ENCODE assay signal across 8 mouse cellular contexts in the genomic region with DNA sequence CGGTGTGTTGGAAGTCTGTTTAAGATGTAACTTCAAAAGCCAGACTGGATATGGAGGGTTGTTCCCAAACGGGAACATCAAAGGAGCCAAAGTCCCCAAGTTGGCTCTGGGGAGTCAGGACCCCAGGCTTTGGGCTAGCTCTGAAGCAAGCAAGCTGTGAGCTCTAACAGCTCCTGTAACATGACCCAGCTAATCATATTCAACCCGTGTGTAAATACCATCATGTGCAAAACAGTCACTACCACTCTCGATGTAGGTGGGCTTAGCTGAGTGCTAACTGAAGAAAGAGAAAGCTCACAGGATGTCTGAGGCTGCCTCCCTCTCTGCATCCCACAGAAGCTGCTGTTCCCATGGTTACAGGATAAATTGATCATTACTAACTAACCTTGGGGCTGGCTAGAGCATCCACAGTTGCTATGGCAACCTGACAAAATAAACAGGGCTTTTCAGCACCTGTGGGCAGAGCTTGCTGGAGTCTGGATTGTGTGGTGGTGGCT. TPM values are rescaled to one million over a fixed set of nuclear protein-coding genes. Genes with fewer than 3 reads are reported as not detected.
DNase-seq lines count a peak whose midpoint lies in the region; ATAC-seq lines count a peak whose summit lies in the region.
"Had no signal": no experiment of that assay in that cellular context is flagged by ENCODE, and none has a peak within 500 bp of the region (broad histone marks: within the 10 kb centered on the region; RNA-seq: fewer than 3 reads in every experiment).

No protein-coding gene starts in this region.

- WGBS in hindbrain, embryonic 11.5 days = 6% methylated on average over 4 of the region's 4 CpGs
- WGBS in limb, embryonic 15.5 days = 1% methylated on average over 4 of the region's 4 CpGs

- H3K36me3 ChIP-seq in hindbrain, embryonic 11.5 days (ENCODE audit: control insufficient read depth, insufficient read depth, low read length) = no peaks in the 10 kb centered on the region
- H3K36me3 ChIP-seq in limb, embryonic 15.5 days = no peaks in the 10 kb centered on the region

- 0 out of 2 replicates have a peak, but pooled peaks cover 2% of the 10 kb centered on the region for H3K4me1 ChIP-seq in hindbrain, embryonic 11.5 days (replicated peaks; ENCODE audit: control insufficient read depth, insufficient read depth, low read length)
- H3K4me1 ChIP-seq in limb, embryonic 15.5 days = peaks cover 46% of the 10 kb centered on the region

- H3K27me3 ChIP-seq in hindbrain, embryonic 11.5 days (ENCODE audit: control insufficient read depth, insufficient read depth, low read length) = no peaks in the 10 kb centered on the region
- H3K27me3 ChIP-seq in limb, embryonic 15.5 days = no peaks in the 10 kb centered on the region

- peak overlapping the region; percentile 79 for H3K4me3 ChIP-seq in hindbrain, embryonic 11.5 days (ENCODE audit: low read depth, low read length)
- peak overlapping the region; percentile 66 for H3K4me3 ChIP-seq in limb, embryonic 15.5 days
- H3K4me3 ChIP-seq: megakaryocyte, embryonic 14.5 days had no signal

- H3K9me3 ChIP-seq in hindbrain, embryonic 11.5 days (ENCODE audit: control insufficient read depth, low read length) = no peaks in the 10 kb centered on the region
- H3K9me3 ChIP-seq in limb, embryonic 15.5 days = no peaks in the 10 kb centered on the region

- H3K9ac ChIP-seq in hindbrain, embryonic 11.5 days (ENCODE audit: low read depth, low read length) = peak overlapping the region; percentile 88
- no peak overlapping the region for H3K9ac ChIP-seq in limb, embryonic 15.5 days

- peak; percentile 61 for DNase-seq in CD4-positive helper T cell, adult 2 months (ENCODE audit: low read depth, low spot score)
- peak; percentile 61 for DNase-seq in MN1 (ENCODE audit: low spot score)
- peak; percentile 60 for DNase-seq in hindbrain, embryonic 11.5 days (ENCODE audit: low spot score)
- no peak for DNase-seq in ovary, postnatal 10 days (ENCODE audit: low spot score)
- no peak for DNase-seq in adrenal gland, adult 2 months
- DNase-seq in thymus, postnatal 36 days = no peak

- H3K27ac ChIP-seq in hindbrain, embryonic 11.5 days (ENCODE audit: low read depth, low read length) = peak overlapping the region; percentile 62; the same call in 1 of the 2 replicates
- no peak overlapping the region for H3K27ac ChIP-seq in limb, embryonic 15.5 days

- peak overlapping the region; percentile 77 for H3K4me2 ChIP-seq in hindbrain, embryonic 11.5 days (replicated peaks; ENCODE audit: low read depth, low read length)
- H3K4me2 ChIP-seq in limb, embryonic 15.5 days = peak overlapping the region; percentile 92

- ATAC-seq in hindbrain, embryonic 11.5 days (ENCODE audit: low FRiP score) = peak; percentile 56; the same call in 1 of the 2 replicates
- ATAC-seq in limb, embryonic 15.5 days (ENCODE audit: insufficient number of reproducible peaks, low FRiP score, low TSS enrichment, low read depth) = no peak

RNA-seq across cellular contexts. Expression of gene D430019H16Rik, which starts 1.5 kb away (rescaled TPM):
- 9.1 and 13.4 TPM in 2 replicates for polyA plus RNA-seq in hindbrain, embryonic 11.5 days (2014; fragmentation: Nextera tagmentation; extraction: Ambion mirVana)
- polyA plus RNA-seq in limb, embryonic 15.5 days (2015; fragmentation: Nextera tagmentation; extraction: Ambion mirVana) = 1.4 and 2.0 TPM in 2 replicates
- total RNA-seq in adrenal gland, adult 2 months (2021) = 1 to 10 TPM; 3.6 to 5.6 TPM
- 3.8 and 4.0 TPM in 2 replicates for polyA plus RNA-seq in adrenal gland, adult 2 months (2012; rRNA removed)

Comparison
In these comparisons a context has a peak if more than half of its experiments do, and no peak if none do; other contexts are left out.
1. DNase-seq: peak in CD4-positive helper T cell, adult 2 months (single experiment), MN1 (single experiment) and hindbrain, embryonic 11.5 days (single experiment); none in ovary, postnatal 10 days (single experiment), adrenal gland, adult 2 months (single experiment) and thymus, postnatal 36 days (0 of 2).